In genomic region chr4:62383752-62384151, GRCm38 (mm10) we compare ENCODE assay signal across 26 mouse cellular contexts. TPM values are rescaled to one million over a fixed set of nuclear protein-coding genes. Genes with fewer than 3 reads are reported as not detected.
DNase-seq lines count a peak whose midpoint lies in the region; ATAC-seq and TF ChIP-seq lines count a peak whose summit lies in the region.
"Had no signal": no experiment of that assay in that cellular context is flagged by ENCODE, and none has a peak within 500 bp of the region (broad histone marks: within the 10 kb centered on the region; RNA-seq: fewer than 3 reads in every experiment).

No protein-coding gene starts in this region.

- no peaks in the 10 kb centered on the region for H3K9me3 ChIP-seq in intestine, postnatal 0 days (ENCODE audit: control insufficient read depth)
- H3K9me3 ChIP-seq in liver, embryonic 16.5 days (replicated peaks; ENCODE audit: control insufficient read depth, low read length): no peaks in the 10 kb centered on the region
- H3K9me3 ChIP-seq in forebrain, embryonic 12.5 days: no peaks in the 10 kb centered on the region
- no peaks in the 10 kb centered on the region for H3K9me3 ChIP-seq in forebrain, embryonic 16.5 days (ENCODE audit: control insufficient read depth, low read length)
- H3K9me3 ChIP-seq: embryonic facial prominence, embryonic 12.5 days; heart, embryonic 10.5 days; hindbrain, embryonic 15.5 days; limb, embryonic 13.5 days had no signal

- H3K36me3 ChIP-seq in intestine, postnatal 0 days (ENCODE audit: control insufficient read depth, insufficient read depth): peaks cover 22% of the 10 kb centered on the region
- H3K36me3 ChIP-seq in liver, embryonic 16.5 days (ENCODE audit: control insufficient read depth, insufficient read depth): peaks cover 8% of the 10 kb centered on the region; the same call in 1 of the 2 replicates
- H3K36me3 ChIP-seq in forebrain, embryonic 12.5 days (replicated peaks): peaks cover 15% of the 10 kb centered on the region
- no peaks in the 10 kb centered on the region for H3K36me3 ChIP-seq in forebrain, embryonic 16.5 days (ENCODE audit: control insufficient read depth, insufficient read depth)

- peak; percentile 74 for ATAC-seq in intestine, postnatal 0 days
- ATAC-seq in liver, embryonic 16.5 days (ENCODE audit: low read depth): peak; percentile 61
- ATAC-seq in forebrain, embryonic 12.5 days (ENCODE audit: low FRiP score): no peak
- no peak for ATAC-seq in forebrain, embryonic 16.5 days

- H3K27me3 ChIP-seq in intestine, postnatal 0 days (replicated peaks; ENCODE audit: control insufficient read depth, insufficient read depth, low read length): no peaks in the 10 kb centered on the region
- no peaks in the 10 kb centered on the region for H3K27me3 ChIP-seq in liver, embryonic 16.5 days (ENCODE audit: control insufficient read depth, insufficient read depth, low read depth, low read length)
- no peaks in the 10 kb centered on the region for H3K27me3 ChIP-seq in forebrain, embryonic 12.5 days
- no peaks in the 10 kb centered on the region for H3K27me3 ChIP-seq in forebrain, embryonic 16.5 days (replicated peaks; ENCODE audit: control insufficient read depth, insufficient read depth, low read length)
- H3K27me3 ChIP-seq: embryonic facial prominence, embryonic 12.5 days; hindbrain, embryonic 15.5 days; limb, embryonic 13.5 days had no signal

- no peak overlapping the region for H3K9ac ChIP-seq in intestine, postnatal 0 days (ENCODE audit: low read depth, low read length)
- H3K9ac ChIP-seq in liver, embryonic 16.5 days (ENCODE audit: low read depth, low read length): no peak overlapping the region
- H3K9ac ChIP-seq in forebrain, embryonic 12.5 days: no peak overlapping the region
- no peak overlapping the region for H3K9ac ChIP-seq in forebrain, embryonic 16.5 days (replicated peaks; ENCODE audit: low read depth, low read length)
- H3K9ac ChIP-seq: embryonic facial prominence, embryonic 12.5 days; hindbrain, embryonic 15.5 days; limb, embryonic 13.5 days had no signal

- H3K4me2 ChIP-seq in intestine, postnatal 0 days (replicated peaks; ENCODE audit: low read depth): 0 out of 2 replicates have a peak overlapping the region, but pooled peaks have one; percentile 14
- peak overlapping the region; percentile 20; the same call in 1 of the 2 replicates for H3K4me2 ChIP-seq in liver, embryonic 16.5 days (ENCODE audit: low read depth, low read length)
- no peak overlapping the region for H3K4me2 ChIP-seq in forebrain, embryonic 12.5 days
- no peak overlapping the region for H3K4me2 ChIP-seq in forebrain, embryonic 16.5 days (ENCODE audit: low read length)
- H3K4me2 ChIP-seq: embryonic facial prominence, embryonic 12.5 days; hindbrain, embryonic 15.5 days; limb, embryonic 13.5 days; midbrain, embryonic 11.5 days had no signal

- DNase-seq in kidney, postnatal 36 days: peak; percentile 43 to 55
- DNase-seq in kidney, postnatal 10 days: no peak
- no peak for DNase-seq in layer of hippocampus, postnatal 25 days (ENCODE audit: extremely low spot score in 1 of 2, low spot score in 1 of 2)
- DNase-seq: cerebellum, adult 18-20 months; cerebellum, postnatal 25 days; kidney, postnatal 4 days; right cerebral cortex, postnatal 4 days had no signal

- no peak overlapping the region for H3K4me3 ChIP-seq in intestine, postnatal 0 days (ENCODE audit: low read depth, low read length)
- H3K4me3 ChIP-seq in liver, embryonic 16.5 days (ENCODE audit: low read depth, low read length): no peak overlapping the region
- H3K4me3 ChIP-seq in forebrain, embryonic 12.5 days (replicated peaks): no peak overlapping the region
- no peak overlapping the region for H3K4me3 ChIP-seq in forebrain, embryonic 16.5 days (replicated peaks; ENCODE audit: low read length)
- H3K4me3 ChIP-seq: embryonic facial prominence, embryonic 12.5 days; heart, embryonic 10.5 days; hindbrain, embryonic 15.5 days; limb, embryonic 13.5 days had no signal

- peak overlapping the region; percentile 63; the same call in 1 of the 2 replicates for H3K27ac ChIP-seq in intestine, postnatal 0 days (ENCODE audit: low read depth, low read length)
- peak overlapping the region; percentile 37 for H3K27ac ChIP-seq in liver, embryonic 16.5 days (ENCODE audit: low read length)
- no peak overlapping the region for H3K27ac ChIP-seq in forebrain, embryonic 12.5 days
- H3K27ac ChIP-seq in forebrain, embryonic 16.5 days (ENCODE audit: low read length): no peak overlapping the region
- H3K27ac ChIP-seq: embryonic facial prominence, embryonic 12.5 days; heart, embryonic 10.5 days; hindbrain, embryonic 15.5 days; limb, embryonic 13.5 days; macrophage had no signal

- TF ChIP-seq CTCF in intestine, postnatal 0 days (IDR thresholded peaks at IDR 0.05; ENCODE audit: low read depth): no peak

- 46% methylated on average over 7 of the region's 7 CpGs for WGBS in intestine, postnatal 0 days
- WGBS in liver, embryonic 16.5 days (ENCODE audit: insufficient replicate concordance): 59% methylated on average over 7 of the region's 7 CpGs
- WGBS in forebrain, embryonic 12.5 days: 87% methylated on average over 7 of the region's 7 CpGs
- WGBS in forebrain, embryonic 16.5 days: 81% methylated on average over 7 of the region's 7 CpGs

- H3K4me1 ChIP-seq in intestine, postnatal 0 days (replicated peaks; ENCODE audit: control insufficient read depth, insufficient read depth, low read length): peaks cover 3% of the 10 kb centered on the region; the same call in 1 of the 2 replicates
- H3K4me1 ChIP-seq in liver, embryonic 16.5 days (ENCODE audit: control insufficient read depth, low read depth, low read length): peaks cover 28% of the 10 kb centered on the region
- H3K4me1 ChIP-seq in forebrain, embryonic 12.5 days: peaks cover 6% of the 10 kb centered on the region; the same call in 1 of the 2 replicates
- H3K4me1 ChIP-seq in forebrain, embryonic 16.5 days (replicated peaks; ENCODE audit: control insufficient read depth, insufficient read depth, low read length): no peaks in the 10 kb centered on the region
- H3K4me1 ChIP-seq: embryonic facial prominence, embryonic 12.5 days; heart, embryonic 10.5 days; hindbrain, embryonic 15.5 days; limb, embryonic 13.5 days had no signal

RNA-seq across cellular contexts. Expression of gene Slc31a1, which starts 23.2 kb away (rescaled TPM):
- 133 and 150 TPM in 2 replicates for polyA plus RNA-seq in intestine, postnatal 0 days (2015; fragmentation: Nextera tagmentation; extraction: Ambion mirVana)
- polyA plus RNA-seq in liver, embryonic 16.5 days (2015; fragmentation: Nextera tagmentation; extraction: Ambion mirVana): 60.4 and 63.7 TPM in 2 replicates
- total RNA-seq in layer of hippocampus, postnatal 25 days (2021): 10 to 100 TPM; 16.2 to 16.8 TPM
- 48.7 and 49.0 TPM in 2 replicates for polyA plus RNA-seq in forebrain, embryonic 12.5 days (2016; fragmentation: Nextera tagmentation; extraction: Ambion mirVana)
- polyA plus RNA-seq in forebrain, embryonic 16.5 days (2015; fragmentation: Nextera tagmentation; extraction: Ambion mirVana): 39.6 and 43.2 TPM in 2 replicates

RNA-seq across cellular contexts. Expression of gene Fkbp15, which starts 23.4 kb away (rescaled TPM):
- 16.9 and 18.3 TPM in 2 replicates for polyA plus RNA-seq in intestine, postnatal 0 days (2015; fragmentation: Nextera tagmentation; extraction: Ambion mirVana)
- 14.5 and 15.9 TPM in 2 replicates for polyA plus RNA-seq in liver, embryonic 16.5 days (2015; fragmentation: Nextera tagmentation; extraction: Ambion mirVana)
- 10 to 100 TPM; 38.1 to 44.2 TPM for total RNA-seq in layer of hippocampus, postnatal 25 days (2021)
- 23.7 and 24.0 TPM in 2 replicates for polyA plus RNA-seq in forebrain, embryonic 12.5 days (2016; fragmentation: Nextera tagmentation; extraction: Ambion mirVana)
- 23.5 and 24.0 TPM in 2 replicates for polyA plus RNA-seq in forebrain, embryonic 16.5 days (2015; fragmentation: Nextera tagmentation; extraction: Ambion mirVana)

RNA-seq across cellular contexts. Expression of gene Cdc26, which starts 24.7 kb away (rescaled TPM):
- polyA plus RNA-seq in intestine, postnatal 0 days (2015; fragmentation: Nextera tagmentation; extraction: Ambion mirVana): 72.5 and 73.7 TPM in 2 replicates
- 52.4 and 55.5 TPM in 2 replicates for polyA plus RNA-seq in liver, embryonic 16.5 days (2015; fragmentation: Nextera tagmentation; extraction: Ambion mirVana)
- total RNA-seq in layer of hippocampus, postnatal 25 days (2021): 10 to 100 TPM; 43.0 to 51.1 TPM
- polyA plus RNA-seq in forebrain, embryonic 12.5 days (2016; fragmentation: Nextera tagmentation; extraction: Ambion mirVana): 173 and 178 TPM in 2 replicates
- polyA plus RNA-seq in forebrain, embryonic 16.5 days (2015; fragmentation: Nextera tagmentation; extraction: Ambion mirVana): 99.8 and 104 TPM in 2 replicates

RNA-seq across cellular contexts. Expression of gene Prpf4, which starts 24.8 kb away (rescaled TPM):
- polyA plus RNA-seq in intestine, postnatal 0 days (2015; fragmentation: Nextera tagmentation; extraction: Ambion mirVana): 6.9 and 8.0 TPM in 2 replicates
- polyA plus RNA-seq in liver, embryonic 16.5 days (2015; fragmentation: Nextera tagmentation; extraction: Ambion mirVana): 8.4 and 9.8 TPM in 2 replicates
- total RNA-seq in layer of hippocampus, postnatal 25 days (2021): 10 to 100 TPM; 12.4 to 12.6 TPM
- polyA plus RNA-seq in forebrain, embryonic 12.5 days (2016; fragmentation: Nextera tagmentation; extraction: Ambion mirVana): 25.8 and 27.8 TPM in 2 replicates
- polyA plus RNA-seq in forebrain, embryonic 16.5 days (2015; fragmentation: Nextera tagmentation; extraction: Ambion mirVana): 17.0 and 18.7 TPM in 2 replicates

RNA-seq across cellular contexts. Expression of gene Rnf183, which starts 51.3 kb away (rescaled TPM):
- 0.14 and 0.35 TPM in 2 replicates for polyA plus RNA-seq in intestine, postnatal 0 days (2015; fragmentation: Nextera tagmentation; extraction: Ambion mirVana)
- not detected in 2 replicates for polyA plus RNA-seq in liver, embryonic 16.5 days (2015; fragmentation: Nextera tagmentation; extraction: Ambion mirVana)
- total RNA-seq in layer of hippocampus, postnatal 25 days (2021): not detected
- polyA plus RNA-seq in forebrain, embryonic 12.5 days (2016; fragmentation: Nextera tagmentation; extraction: Ambion mirVana): not detected in 2 replicates
- not detected in 2 replicates for polyA plus RNA-seq in forebrain, embryonic 16.5 days (2015; fragmentation: Nextera tagmentation; extraction: Ambion mirVana)
- total RNA-seq: gastrocnemius, adult 8-10 months; granulocyte monocyte progenitor cell, adult 5-6 weeks; hematopoietic stem cell, adult 5-6 weeks; left cerebral cortex, adult 18-20 months; left cerebral cortex, postnatal 25 days; midbrain, postnatal 0 days had no signal
- polyA plus RNA-seq: embryonic facial prominence, embryonic 12.5 days; forebrain, embryonic 11.5 days; heart, embryonic 10.5 days; intestine, embryonic 14.5 days; limb, embryonic 13.5 days; macrophage; midbrain, embryonic 11.5 days; stomach, embryonic 14.5 days had no signal

Comparison
In these comparisons a context has a peak if more than half of its experiments do, and no peak if none do; other contexts are left out.
1. DNase-seq: peak in kidney, postnatal 36 days (2 of 2); none in kidney, postnatal 10 days (single experiment) and layer of hippocampus, postnatal 25 days (0 of 2).
2. ATAC-seq: peak in intestine, postnatal 0 days (single experiment) and liver, embryonic 16.5 days (single experiment); none in forebrain, embryonic 12.5 days (single experiment) and forebrain, embryonic 16.5 days (single experiment).
3. H3K27ac ChIP-seq: peak in intestine, postnatal 0 days (single experiment) and liver, embryonic 16.5 days (single experiment); none in forebrain, embryonic 12.5 days (single experiment) and forebrain, embryonic 16.5 days (single experiment).
4. H3K4me2 ChIP-seq: peak in intestine, postnatal 0 days (single experiment) and liver, embryonic 16.5 days (single experiment); none in forebrain, embryonic 12.5 days (single experiment) and forebrain, embryonic 16.5 days (single experiment).